Mouse (Mus musculus) T-helper 17 cell (primary cell): ENCODE measurements around the gene Rbms3.

Experiments used
- in situ Hi-C, 2 experiments: fragments of 300-600 bp; cut with MboI, MseI; formaldehyde crosslinking; loops; 1 replicate in 1 of 2; 2 replicates in 1 of 2; pipeline ENCODE4 v1.15.1; 2025; ENCODE audit warnings: high pct_unique_total_duplicates in 2 of 2

The Rbms3 gene

DNA sequence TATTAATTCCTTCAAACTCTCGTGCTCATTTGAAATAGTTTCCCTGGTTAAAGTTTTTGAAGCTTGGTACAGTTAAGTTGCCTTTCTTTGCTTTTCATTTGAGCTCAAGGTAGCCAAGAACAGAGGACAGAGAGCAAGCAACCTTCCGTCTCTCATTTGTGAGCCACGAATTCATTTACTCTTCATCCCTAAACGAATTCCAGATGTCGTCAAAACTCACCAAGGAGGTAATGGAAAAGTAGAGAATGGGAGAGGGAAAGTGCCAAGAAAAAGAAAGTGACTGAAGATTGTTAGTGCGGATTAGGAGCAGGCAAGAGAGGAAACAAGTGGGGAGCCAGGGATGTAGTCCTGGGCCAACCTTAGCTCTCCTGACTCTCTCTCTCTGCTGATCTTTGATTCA lies 630.5 kb downstream of the Rbms3 start:
- in situ Hi-C loops: no loop called here

DNA sequence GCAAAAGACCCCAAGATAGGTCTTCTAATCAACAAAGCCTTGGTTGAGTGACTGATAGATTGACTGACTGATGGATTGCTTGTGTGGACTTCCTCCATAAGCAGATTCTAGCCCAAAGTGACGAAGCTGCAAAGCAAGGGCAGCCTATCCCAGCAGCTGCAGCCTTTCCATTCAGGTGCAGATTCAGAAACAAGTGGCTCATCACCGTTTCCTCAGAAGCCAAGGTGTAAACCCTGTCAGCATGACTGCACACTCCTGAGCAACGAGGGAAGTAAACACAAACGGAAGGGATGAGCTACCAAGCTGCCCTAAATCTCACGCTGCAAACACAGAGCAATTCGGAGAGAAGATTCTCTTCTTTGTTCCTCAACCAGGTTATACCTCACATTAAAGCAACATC lies 639.4 kb downstream of the Rbms3 start:
- in situ Hi-C loops: no loop called here

DNA sequence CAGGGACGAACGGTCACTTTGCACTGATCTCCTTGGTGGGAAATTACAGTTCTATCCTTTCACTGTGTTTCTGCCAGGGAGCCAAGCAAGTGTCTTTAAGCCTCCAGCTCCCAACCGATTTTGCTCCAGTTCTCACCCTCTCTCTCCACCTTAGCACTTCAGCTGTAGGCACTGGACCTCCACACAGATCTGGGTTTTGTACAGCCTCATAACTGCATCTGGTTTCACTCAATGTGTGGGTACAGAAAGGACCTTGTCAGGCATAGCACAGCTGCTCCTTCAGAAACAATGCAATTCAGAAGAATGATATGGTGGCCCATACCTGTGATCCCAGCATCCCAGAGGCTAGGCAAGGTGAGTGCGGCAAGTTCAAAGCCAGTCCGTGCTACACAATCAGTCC lies 648.9 kb downstream of the Rbms3 start:
- in situ Hi-C loops: no loop called here

DNA sequence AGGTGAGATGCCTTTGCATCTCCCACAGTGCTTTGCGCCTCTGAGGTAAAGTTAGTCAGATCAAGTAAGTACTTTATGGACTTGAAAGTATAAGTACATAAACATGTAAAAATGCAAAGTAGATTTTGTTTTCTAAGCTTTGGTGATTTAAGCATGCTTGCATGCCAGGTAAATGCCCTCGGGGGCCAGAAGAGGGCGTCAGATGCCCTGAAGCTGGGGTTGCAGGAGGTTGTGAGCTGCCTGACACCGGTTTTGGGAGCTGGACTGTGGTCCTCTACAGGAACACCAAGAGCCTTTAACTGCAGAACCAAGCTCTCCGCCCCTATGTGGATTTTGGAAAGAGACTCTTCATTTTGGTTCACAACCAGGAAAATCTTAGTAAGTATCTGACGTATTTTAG lies 652.3 kb downstream of the Rbms3 start:
- in situ Hi-C loops: no loop called here

DNA sequence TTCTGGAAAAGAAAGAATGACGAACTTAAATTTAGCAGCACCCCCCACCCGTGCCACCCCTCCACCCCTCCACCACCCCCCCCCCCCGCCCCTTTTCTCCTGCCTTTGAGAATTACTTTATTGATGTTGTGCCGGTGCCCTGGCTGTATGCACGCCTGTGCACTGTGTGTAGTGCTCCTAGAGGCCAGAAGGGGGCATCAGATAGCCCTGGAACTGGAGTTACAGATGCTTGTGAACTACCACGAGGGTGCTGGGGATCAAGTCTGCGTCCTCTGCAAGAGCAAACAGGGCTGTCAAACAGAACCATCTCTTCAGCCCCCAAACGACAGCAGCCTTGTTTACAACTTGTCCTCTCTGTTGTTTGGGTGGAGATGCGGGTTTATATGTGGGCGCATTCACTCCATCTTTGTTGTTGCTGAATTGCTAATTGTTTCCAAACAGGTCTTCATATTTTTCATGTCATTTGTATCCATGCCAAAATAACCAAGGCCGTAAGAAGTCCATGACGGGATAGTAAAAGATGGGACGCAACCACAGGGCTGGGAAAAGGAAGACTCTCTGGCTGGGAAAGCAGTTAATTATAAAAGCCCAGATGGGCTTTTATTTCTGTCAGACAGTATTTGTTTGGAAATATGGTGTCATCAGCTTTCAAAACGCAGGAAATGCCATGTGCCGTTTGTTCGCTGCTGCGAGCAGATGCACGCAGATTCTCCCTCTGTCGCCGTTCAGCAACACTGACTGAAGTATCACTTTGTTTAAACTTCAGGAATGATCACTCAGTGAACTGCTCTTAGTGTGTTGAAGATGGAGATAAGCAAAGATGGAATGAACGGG lies 652.9 kb downstream of the Rbms3 start:
- in situ Hi-C loops: no loop called here

DNA sequence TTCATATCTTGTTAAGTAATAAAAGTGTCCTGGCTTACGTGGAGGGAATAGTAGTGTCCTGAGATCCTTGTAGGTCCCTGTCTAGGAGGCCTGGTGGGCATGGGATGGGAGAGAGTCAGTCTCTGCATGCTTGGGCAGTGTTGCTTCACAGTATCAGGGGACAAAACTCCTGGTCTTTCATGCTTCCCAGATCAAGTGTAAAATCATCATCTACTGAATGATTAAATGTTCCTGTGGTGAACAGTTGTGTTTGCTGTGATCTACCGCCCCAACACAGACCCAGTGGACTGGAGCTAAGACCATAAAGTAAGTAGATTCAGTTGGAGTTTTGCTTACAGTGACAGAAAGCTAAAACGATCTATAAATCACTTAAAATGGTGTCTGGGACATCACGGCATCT lies 654.4 kb downstream of the Rbms3 start:
- in situ Hi-C loops: no loop called here

DNA sequence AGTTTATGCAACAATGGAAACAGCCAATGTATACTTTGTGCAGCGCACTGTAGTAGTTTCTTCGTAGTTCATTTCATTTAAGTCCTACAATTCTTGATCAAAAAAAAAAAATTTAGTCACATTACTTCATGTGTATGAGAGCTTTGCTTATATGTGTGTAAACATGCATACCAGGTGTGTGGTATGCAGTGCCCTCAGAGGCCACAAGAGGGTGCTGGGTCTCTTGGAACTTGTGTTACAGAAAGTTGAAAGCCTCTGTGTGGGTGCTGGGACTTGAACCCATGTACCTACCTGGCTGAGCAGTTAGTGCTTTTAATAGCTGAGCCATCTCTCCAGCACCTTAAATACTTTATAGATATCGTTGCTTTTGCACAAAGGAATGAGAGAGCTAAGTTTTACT lies 655.6 kb downstream of the Rbms3 start:
- in situ Hi-C loops: no loop called here

DNA sequence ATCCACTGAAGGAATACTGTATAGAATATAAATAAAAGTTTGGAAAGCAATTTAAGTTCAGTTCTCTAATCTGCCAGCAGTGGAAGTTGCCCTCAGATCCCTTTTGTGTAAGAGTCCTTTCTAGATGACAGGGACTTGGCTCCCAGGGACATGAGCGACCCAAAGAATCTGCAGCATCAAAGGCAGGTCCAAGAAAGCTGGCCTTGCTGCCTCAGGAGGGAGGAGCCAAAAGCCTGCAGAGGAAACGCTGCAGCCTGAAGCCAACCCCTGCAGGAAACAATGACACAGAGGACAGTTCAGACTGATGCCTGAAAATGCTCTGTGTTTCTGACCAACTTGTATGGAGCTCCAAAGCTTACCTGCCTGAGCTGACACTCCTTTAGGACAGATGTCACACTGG lies 656.1 kb downstream of the Rbms3 start:
- in situ Hi-C loops: no loop called here

DNA sequence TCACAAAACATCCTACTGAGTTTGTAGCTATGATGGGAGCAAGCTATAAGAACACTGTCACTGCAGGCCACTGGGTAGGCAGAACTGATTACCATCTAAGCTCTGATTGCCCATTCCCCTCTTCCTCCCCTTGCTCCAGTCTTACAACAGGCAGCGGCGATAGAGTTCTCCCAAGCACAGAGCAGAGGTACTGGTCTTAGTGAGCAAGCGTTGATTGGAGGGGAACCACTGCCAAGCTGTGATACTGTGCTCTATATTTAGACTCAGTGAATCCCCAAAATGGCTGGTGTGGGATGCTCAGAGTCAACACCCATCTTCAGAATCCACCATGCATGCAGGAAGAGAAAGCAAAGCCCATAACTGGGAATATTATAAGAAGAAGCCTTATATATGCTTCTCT lies 662.4 kb downstream of the Rbms3 start:
- in situ Hi-C loops: no loop called here

DNA sequence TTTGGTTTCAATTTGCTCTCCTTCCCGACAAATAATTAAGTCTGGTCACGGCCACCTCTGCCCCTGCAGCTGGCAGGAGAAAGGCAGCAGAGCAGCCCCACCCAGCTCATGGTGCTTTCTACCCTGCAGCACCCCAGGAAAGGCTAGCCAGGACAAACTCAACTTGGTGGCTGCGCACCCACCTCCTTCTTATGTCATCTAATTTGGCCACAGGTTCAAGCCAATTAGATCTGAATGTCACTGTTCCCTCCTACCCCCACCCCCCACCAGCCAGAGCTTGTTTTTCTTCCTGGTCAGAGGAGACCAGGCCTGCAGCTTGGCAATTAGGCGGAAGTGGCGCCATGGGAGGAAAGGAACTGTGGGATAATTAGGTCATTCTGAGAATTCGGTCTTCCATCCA lies 664.0 kb downstream of the Rbms3 start:
- in situ Hi-C loops: no loop called here

DNA sequence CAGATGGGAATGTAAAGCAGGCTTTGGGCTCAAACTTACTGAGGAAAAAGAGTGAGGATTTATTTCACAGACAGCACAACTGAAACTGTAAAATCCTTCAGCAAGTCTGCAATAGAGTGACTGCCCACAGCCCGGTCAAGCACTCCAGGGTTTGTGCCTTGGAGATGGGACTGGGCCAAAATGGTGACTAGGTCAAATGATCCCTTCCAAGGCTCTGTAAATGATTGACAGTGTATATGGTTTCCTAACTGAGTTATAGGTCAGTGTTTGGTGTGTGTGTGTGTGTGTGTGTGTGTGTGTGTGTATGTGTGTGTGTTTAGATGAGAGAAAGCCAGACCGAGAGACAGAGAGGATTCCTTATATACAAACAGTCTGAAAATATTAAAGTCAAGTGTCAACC lies 673.6 kb downstream of the Rbms3 start:
- in situ Hi-C loops: no loop called here

DNA sequence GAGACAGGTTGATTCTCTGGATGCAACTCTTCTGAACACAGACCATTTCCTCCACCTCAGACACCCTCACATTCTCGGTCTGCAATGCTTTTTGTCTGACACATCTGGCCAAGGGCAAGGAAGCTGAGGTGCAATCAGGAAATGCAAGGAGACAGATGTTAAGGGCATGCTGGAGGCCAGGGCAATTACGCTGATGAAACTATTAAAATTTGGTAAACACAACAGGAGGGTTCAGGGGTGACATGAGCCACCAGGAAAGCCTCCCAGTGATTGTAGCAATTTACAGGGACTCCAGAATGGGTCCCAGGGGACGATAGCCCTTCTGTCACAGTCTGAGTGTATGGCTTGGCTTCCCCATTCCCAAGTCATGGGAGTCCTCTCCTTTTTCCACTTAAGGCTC lies 681.5 kb downstream of the Rbms3 start:
- in situ Hi-C loops: no loop called here

DNA sequence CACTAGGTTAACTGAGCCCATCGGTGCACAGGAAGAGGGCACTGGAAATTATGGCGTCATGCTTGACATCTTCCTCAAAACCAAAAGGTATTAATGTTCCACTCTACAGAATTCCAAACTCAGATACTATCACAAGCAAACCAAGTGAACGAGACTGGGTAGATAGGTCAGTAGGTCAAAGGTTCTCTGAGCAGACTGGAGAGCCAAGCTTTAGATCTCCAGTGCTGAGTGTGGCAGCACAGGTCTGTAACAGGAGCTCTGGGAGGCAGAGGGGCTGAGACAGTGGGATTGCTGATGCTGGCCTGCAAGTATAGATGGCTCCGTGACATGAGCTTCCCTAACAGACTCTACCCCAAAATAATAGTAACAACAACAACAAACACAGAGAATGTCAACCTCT lies 682.3 kb downstream of the Rbms3 start:
- in situ Hi-C loops: no loop called here

DNA sequence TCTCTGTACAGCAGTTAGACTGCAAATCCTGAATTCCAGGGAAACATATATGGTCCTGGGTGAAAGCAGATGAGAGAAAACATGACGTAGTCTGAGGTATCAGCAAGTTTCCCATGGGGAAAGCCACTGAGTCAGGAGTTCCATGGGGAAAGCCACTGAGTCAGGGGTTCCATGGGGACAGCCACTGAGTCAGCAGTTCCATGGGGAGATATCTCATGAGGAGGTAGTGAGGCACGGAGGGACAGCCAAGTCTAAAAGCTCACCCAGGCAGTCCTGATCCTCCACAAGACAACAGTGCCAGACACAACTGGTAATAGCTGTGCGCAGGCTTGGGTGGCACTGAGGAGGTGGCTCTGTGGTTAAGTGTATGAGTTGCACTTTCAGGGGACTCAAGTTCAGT lies 682.9 kb downstream of the Rbms3 start:
- in situ Hi-C loops: no loop called here

DNA sequence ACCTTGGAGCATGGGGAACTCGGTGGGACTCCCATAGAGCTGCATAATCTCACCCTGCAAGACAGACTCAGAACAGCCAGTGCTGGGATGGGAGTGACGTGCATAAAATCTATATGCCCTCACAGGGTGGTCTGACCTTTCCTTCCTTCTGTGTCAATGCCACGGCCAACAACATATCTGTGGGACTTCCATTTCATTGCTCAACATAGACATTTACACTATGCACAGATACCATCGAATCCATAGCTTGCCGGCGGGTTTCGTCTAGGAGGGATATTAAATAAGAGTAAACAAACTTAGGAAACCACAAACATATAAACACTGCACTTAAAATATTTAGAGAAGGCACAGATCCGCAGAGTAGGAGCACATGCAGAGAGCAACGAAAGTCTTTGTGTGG lies 684.0 kb downstream of the Rbms3 start:
- in situ Hi-C loops: no loop called here

DNA sequence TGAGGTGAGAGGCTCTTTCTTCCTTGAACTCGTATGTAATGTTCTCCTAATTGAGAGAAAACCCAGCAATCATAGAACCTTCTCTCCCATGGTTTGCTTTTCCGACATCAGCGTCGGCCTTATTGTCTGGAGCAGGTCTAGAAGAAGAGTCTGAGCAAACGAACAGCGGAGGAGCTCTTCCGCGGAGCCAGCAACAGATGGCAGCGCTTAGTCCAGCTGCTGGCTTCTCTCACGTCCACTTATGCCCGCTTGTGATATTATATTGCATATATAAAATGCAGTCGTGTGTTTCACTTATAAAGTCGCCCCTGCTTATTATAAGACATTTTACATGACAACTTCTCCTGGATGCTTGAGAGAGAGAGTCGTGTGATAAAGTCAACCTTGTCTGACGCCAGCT lies 685.8 kb downstream of the Rbms3 start:
- in situ Hi-C loops: no loop called here

DNA sequence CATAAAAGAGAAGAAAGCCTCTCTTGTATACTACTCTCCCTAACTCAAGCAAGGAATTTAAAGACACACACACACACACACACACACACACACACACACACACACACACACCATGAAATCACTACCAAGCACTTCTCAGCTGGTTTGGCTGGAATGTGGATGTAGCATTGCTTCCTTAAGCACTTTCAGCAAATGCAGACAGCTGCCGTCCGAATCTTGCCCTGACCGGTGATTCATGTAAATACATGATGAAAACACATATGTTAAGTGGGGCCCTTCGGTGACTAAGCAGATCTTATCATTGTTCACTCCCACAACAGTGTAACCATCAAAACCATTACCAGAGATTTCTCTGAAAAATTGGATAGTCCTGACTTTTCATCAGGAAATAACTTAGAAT lies 688.6 kb downstream of the Rbms3 start:
- in situ Hi-C loops: no loop called here

DNA sequence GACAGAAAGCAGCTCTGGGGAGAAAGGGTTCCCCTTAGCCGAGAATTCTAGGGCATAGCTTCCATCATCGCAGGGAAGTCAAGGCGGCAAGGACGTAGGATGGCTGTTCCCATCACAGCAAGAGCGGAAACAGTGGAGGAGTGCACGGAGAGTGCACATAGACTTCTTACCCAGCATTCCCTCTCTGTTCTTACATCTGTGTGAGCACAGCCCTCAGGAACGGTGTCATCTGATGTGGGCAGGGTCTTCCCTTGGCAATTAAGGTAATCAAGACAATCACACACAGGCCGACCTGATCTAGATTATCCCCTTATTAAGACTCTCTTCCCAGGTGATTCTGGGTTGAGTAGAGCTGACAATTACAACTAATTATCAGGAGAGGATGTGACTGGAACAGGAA lies 689.0 kb downstream of the Rbms3 start:
- in situ Hi-C loops: no loop called here

DNA sequence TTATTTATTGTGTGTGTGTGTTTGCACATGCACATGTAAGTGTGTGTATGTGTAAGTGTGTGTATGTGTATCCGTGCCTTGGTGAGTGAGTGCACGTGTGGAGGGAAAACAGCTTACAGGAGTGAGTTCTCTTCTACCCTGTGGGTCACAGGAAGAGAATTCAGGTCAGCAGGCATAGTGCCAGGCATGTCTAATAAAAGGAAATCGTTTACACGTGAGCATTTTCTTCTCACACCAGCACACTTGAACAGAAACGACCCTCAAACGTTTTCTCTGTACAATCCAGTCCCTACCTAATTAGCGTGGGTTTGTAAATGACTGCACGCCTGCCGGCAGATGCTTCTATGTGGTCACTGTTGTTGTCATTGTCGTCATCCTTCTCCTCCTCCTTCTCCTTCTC lies 701.4 kb downstream of the Rbms3 start:
- in situ Hi-C loops: no loop called here

DNA sequence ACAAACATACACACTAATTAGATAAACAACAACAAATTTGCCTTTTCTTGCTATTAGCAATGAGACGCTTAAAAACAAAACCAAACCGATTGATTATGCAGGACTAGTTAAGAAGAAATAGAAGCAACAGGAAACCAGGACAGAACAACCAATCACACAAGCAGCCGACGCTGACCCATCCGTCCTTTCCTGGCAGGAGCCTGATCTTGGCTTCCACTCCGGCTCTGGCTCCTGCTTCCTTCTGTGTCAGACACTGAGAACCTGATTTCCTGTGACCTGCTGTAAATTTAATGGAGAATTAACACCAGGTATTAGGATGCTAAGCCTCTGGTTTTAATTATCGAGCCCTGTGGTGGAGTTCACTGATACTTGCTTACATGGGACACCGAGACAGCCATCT lies 706.6 kb downstream of the Rbms3 start:
- in situ Hi-C loops: no loop called here

DNA sequence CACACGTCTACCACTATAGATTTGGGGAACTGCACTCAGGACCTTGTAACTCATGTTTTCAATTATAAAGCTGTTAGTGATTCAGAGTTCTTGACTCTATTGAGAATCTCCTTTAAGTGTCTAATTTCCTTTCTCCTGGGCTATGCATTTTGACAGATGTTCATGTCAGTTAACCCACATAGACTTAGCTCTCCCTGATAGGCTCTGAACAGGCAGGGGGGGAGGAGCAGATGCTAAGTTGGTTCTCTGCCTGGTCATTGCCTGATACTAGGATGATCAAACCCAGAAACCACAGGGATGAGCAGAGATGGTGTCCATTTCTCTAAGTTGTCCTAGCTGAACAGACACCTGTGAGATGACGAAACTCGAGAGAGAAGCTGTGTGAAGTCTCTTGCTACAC lies 707.2 kb downstream of the Rbms3 start:
- in situ Hi-C loops: no loop called here

DNA sequence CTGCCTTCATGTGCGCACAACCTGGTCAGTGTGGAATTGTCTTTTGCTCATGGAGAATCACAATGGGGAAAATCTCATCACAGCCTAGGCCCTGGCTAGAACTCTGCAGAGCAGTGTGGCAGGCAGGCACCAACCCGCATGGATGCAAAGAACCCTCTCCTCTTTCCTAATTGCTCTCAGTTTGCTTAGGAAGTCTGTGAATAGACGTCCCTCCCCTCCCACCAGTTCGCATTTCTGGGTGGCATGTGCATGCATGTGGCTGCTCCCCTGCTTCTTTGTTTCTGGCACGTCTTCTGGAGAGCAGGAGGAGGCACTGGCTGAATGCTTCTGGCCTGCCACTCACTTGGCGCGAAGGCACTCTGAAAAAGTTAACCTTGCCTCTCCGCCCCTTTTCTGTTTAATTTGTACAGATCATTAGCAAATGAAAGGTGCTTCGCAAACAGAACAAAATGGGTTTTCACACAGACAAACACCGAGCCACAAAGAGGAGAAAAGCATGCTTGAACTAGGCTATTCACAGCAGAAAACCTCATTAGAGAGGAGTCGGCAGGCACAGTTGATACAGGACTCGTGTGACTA lies 710.2 kb downstream of the Rbms3 start:
- in situ Hi-C loops: no loop called here

DNA sequence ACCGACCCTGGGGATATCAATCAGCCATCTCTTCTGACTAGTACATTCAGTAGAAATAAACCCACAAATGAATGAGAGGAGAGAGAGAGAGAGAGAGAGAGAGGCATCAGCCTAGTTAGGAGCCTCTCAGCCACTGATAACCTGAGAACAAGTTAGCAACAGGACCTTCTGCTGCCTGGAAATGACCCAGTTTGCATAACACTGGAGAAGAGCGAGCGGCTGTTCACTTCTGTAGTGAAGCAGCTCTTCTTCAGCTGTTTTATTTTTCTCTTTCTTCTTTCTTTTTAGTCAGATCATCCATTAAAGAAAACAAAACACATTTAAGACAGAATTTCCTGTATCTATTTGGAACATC lies 717.2 kb downstream of the Rbms3 start:
- in situ Hi-C loops: no loop called here
